Mouse (Mus musculus): ENCODE measurements around the gene Pa2g4.

Pa2g4 gene

GRCm38 (mm10) chr10:128538340-128538870 is 27.4 kb downstream of the Pa2g4 start:
- in situ Hi-C loops (cut with MboI; ENCODE audit: low sequenced_read_pairs): no loop called here

GRCm38 (mm10) chr10:128536266-128536940 is 29.4 kb downstream of the Pa2g4 start:
- in situ Hi-C loops (cut with MboI; ENCODE audit: low sequenced_read_pairs): no loop called here

GRCm38 (mm10) chr10:128535624-128536265 is 30.0 kb downstream of the Pa2g4 start:
- in situ Hi-C loops (cut with MboI; ENCODE audit: low sequenced_read_pairs): no loop called here

- in situ Hi-C loops (cut with MboI; ENCODE audit: low sequenced_read_pairs): no loop called here
These were observed 30.6 kb downstream of the Pa2g4 start for GRCm38 (mm10) chr10:128535206-128535605.

GRCm38 (mm10) chr10:128526366-128527356 is 39.1 kb downstream of the Pa2g4 start:
- in situ Hi-C loops (cut with MboI; ENCODE audit: low sequenced_read_pairs): no loop called here

GRCm38 (mm10) chr10:128525671-128526308 is 40.0 kb downstream of the Pa2g4 start, which contains the start of gene Esyt1:
Gene Esyt1, minus strand, starts transcription at chr10:128525871.
- in situ Hi-C loops (cut with MboI; ENCODE audit: low sequenced_read_pairs): no loop called here

GRCm38 (mm10) chr10:128524732-128525662 is 40.8 kb downstream of the Pa2g4 start:
- in situ Hi-C loops (cut with MboI; ENCODE audit: low sequenced_read_pairs): no loop called here

- in situ Hi-C loops (cut with MboI; ENCODE audit: low sequenced_read_pairs): no loop called here
These were observed 41.6 kb downstream of the Pa2g4 start for GRCm38 (mm10) chr10:128524111-128524731.

GRCm38 (mm10) chr10:128522351-128522750 is 43.4 kb downstream of the Pa2g4 start:
- in situ Hi-C loops (cut with MboI; ENCODE audit: low sequenced_read_pairs): no loop called here

- in situ Hi-C loops (cut with MboI; ENCODE audit: low sequenced_read_pairs): no loop called here
These were observed 45.2 kb downstream of the Pa2g4 start for GRCm38 (mm10) chr10:128520591-128520990.

- in situ Hi-C loops (cut with MboI; ENCODE audit: low sequenced_read_pairs): no loop called here
These were observed 47.0 kb downstream of the Pa2g4 start for GRCm38 (mm10) chr10:128518833-128519232.

- in situ Hi-C loops (cut with MboI; ENCODE audit: low sequenced_read_pairs): no loop called here
These were observed 49.1 kb downstream of the Pa2g4 start for GRCm38 (mm10) chr10:128516677-128517076.

- in situ Hi-C loops (cut with MboI; ENCODE audit: low sequenced_read_pairs): no loop called here
These were observed 49.8 kb downstream of the Pa2g4 start for GRCm38 (mm10) chr10:128516029-128516428.

- in situ Hi-C loops (cut with MboI; ENCODE audit: low sequenced_read_pairs): no loop called here
These were observed 50.7 kb downstream of the Pa2g4 start for GRCm38 (mm10) chr10:128515044-128515443.

- in situ Hi-C loops (cut with MboI; ENCODE audit: low sequenced_read_pairs): no loop called here
These were observed 54.0 kb downstream of the Pa2g4 start for GRCm38 (mm10) chr10:128511761-128512160.

GRCm38 (mm10) chr10:128511189-128511588 is 54.6 kb downstream of the Pa2g4 start:
- in situ Hi-C loops (cut with MboI; ENCODE audit: low sequenced_read_pairs): no loop called here

- in situ Hi-C loops (cut with MboI; ENCODE audit: low sequenced_read_pairs): no loop called here
These were observed 55.5 kb downstream of the Pa2g4 start for GRCm38 (mm10) chr10:128510301-128510700.

GRCm38 (mm10) chr10:128509831-128510230 is 56.0 kb downstream of the Pa2g4 start:
- in situ Hi-C loops (cut with MboI; ENCODE audit: low sequenced_read_pairs): no loop called here

- in situ Hi-C loops (cut with MboI; ENCODE audit: low sequenced_read_pairs): no loop called here
These were observed 56.6 kb downstream of the Pa2g4 start for GRCm38 (mm10) chr10:128509203-128509602.

All from CH12F3 (cell line).